Mouse (Mus musculus) MEL (cell line): ENCODE measurements around the gene Insrr.

Experiments used
- CTCF ChIP-seq, 3 experiments: IDR thresholded peaks in 2 of 3; conservative IDR thresholded peaks in 1 of 3; 2 replicates each; pipeline ENCODE4 v1.5.1; 2011 to 2012; ENCODE audit warnings: low read length in 3 of 3, low read depth in 2 of 3, mild to moderate bottlenecking in 2 of 3, improper control_type of control experiment in 1 of 3, inconsistent platforms in 1 of 3, mixed read lengths in 1 of 3, moderate library complexity in 1 of 3; ENCODE audit not compliant: control insufficient read depth in 1 of 3, insufficient read depth in 1 of 3, poor library complexity in 1 of 3, severe bottlenecking in 1 of 3
- E2F4 ChIP-seq: IDR thresholded peaks from 2 replicates; pipeline ENCODE4 v1.6.1; 2011; ENCODE audit warnings: low read depth, low read length, improper control_type of control experiment, borderline replicate concordance
- POLR2AphosphoS5 ChIP-seq: IDR thresholded peaks from 2 replicates; pipeline ENCODE4 v1.6.1; 2012; ENCODE audit warnings: low read depth, borderline replicate concordance, mild to moderate bottlenecking, inconsistent platforms, low read length, moderate library complexity, mixed read lengths
- RAD21 ChIP-seq: IDR thresholded peaks from 2 replicates; pipeline ENCODE4 v1.6.1; 2011; ENCODE audit warnings: mild to moderate bottlenecking, low read depth, low read length, improper control_type of control experiment
- ZKSCAN1 ChIP-seq: IDR thresholded peaks from 2 replicates; pipeline ENCODE4 v1.6.1; 2012; ENCODE audit warnings: low read depth, mild to moderate bottlenecking, inconsistent platforms, low read length, improper control_type of control experiment, moderate library complexity

DNA sequence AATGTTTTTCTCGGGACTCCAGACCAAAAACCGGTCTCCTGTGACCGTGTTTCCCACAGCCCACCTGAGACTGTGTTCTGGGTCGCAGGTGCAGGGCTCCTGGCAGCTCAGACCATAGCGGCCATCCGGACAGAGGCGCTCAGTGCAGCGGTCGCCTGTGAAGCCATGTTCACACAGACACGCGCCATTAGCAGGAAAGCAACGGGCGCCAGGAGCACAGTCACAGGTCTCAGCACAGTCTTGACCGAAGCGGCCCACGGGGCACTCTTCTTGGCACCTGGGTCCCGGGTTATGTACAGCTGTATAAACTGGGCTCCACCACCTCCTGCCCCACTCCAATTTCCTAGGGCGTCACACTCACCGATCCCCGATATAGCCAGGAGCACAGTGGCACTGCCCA, 40.3 kb upstream of the Insrr start:
- TF ChIP-seq CTCF (IDR thresholded peaks at IDR 0.05 in 2 of 3, conservative IDR thresholded peaks at IDR 0.05 in 1 of 3; ENCODE audit: control insufficient read depth in 1 of 3, insufficient read depth in 1 of 3, low read depth in 2 of 3, low read length in 3 of 3, poor library complexity in 1 of 3, severe bottlenecking in 1 of 3) (no peak), ZKSCAN1 (no peak), POLR2AphosphoS5 (no peak), RAD21 (no peak), E2F4 (no peak)
